Mouse (Mus musculus) embryonic fibroblast, embryonic 13.5 days (primary cell): ENCODE data around the gene Sar1a.

Source experiments
- CTCF ChIP-seq: IDR thresholded peaks from 2 replicates; pipeline ENCODE4 v1.5.1; 2011; ENCODE audit warnings: mild to moderate bottlenecking, control low read depth, low read length, moderate library complexity, borderline replicate concordance; ENCODE audit not compliant: insufficient read depth
- POLR2A ChIP-seq: IDR thresholded peaks from 2 replicates; pipeline ENCODE4 v1.6.1; 2011; ENCODE audit warnings: low read depth, mild to moderate bottlenecking, control low read depth, low read length, moderate library complexity

DNA sequence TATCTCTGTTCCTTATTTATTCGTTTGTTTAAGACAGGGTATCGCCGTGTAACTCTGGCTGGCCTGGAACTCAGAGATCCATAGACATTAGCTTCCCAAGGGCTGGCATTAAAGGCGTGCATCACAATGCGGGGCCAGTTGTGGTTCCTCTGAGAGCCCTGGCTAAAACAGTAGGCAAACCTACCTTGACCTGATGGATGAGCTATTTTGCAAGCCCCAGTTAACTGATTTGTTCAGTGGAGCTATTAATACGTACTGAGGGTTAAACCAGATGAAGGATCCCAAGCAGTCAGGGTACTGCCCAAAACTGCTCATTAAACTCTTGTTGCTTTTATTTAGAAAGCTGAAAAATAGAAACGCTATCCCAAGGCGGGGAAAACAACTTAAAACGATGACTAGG, 554 bp upstream of the Sar1a start:
- no peak for TF ChIP-seq CTCF
- TF ChIP-seq POLR2A, result 0 out of 2 replicates have a peak, but pooled peaks have one; percentile 22
